Mouse (Mus musculus): Measurements from ENCODE around the gene Mtch1. TPM values are rescaled to one million over a fixed set of nuclear protein-coding genes. Genes with fewer than 3 reads are reported as not detected.

Gene Mtch1
- total RNA-seq, 1 experiment: 217 TPM

DNA sequence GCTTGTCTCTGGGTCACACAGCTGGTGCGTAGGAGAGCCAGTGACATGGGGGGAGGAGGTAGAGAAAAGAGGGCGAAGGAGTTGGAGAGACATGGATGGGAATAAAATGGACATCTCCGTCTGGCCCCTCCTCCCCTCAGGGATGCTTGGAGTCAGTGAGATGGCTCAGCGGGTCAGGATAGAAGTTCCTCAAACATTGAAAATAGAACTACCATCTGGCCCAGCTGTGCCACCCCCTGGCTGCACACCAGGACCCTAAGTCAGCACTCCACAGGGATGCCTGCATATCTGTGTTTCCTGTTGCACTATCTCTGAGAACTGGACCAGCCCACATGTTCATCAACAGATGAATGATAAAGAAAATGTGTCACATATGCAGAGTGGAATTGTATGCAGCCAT lies 32.5 kb upstream of the Mtch1 start:
- no peaks in the 10 kb centered on the region for H3K9me3 ChIP-seq (ENCODE audit: control insufficient read depth, insufficient read depth, low read depth, low read length)
- no peak for TF ChIP-seq CHD2 (IDR thresholded peaks at IDR 0.05; ENCODE audit: low read depth, low read length)
- no peak for TF ChIP-seq ZC3H11A (IDR thresholded peaks at IDR 0.05; ENCODE audit: borderline replicate concordance, low read depth, low read length)
- TF ChIP-seq MAFK (IDR thresholded peaks at IDR 0.05; ENCODE audit: insufficient read depth, low read depth, low read length): no peak
- TF ChIP-seq ZNF384 (IDR thresholded peaks at IDR 0.05; ENCODE audit: low read depth, low read length): no peak
- H3K36me3 ChIP-seq (ENCODE audit: control insufficient read depth, insufficient read depth, low read length, poor library complexity, severe bottlenecking): no peaks in the 10 kb centered on the region

DNA sequence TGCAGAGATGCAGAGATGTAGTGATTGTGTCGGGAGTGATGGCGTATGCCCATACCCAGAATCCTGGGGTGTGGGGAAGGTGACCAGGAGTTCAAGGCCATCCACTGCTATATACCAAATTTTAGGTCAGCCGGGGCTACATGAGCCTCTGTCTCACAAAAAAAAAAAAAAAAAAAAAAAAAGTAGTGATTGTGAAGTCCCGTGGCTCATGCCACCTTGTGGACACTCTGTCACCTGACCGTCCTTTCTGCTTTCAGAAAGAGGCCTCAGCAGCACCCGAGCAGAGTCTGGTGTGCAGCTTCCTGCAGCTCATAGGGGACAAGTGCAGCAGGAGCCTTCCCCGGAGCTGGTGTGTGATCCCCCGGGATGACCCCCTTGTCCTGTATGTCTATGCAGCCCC lies 30.3 kb upstream of the Mtch1 start:
- in situ Hi-C loops (cut with MboI; ENCODE audit: low sequenced_read_pairs in 2 of 2, unreplicated experiment in 2 of 2): loop anchor here in 1 of 2 experiments (10.0 kb wide), 1 partner anchor 137 kb away; no protein-coding TSS in a partner anchor
- TF ChIP-seq ZNF384 (IDR thresholded peaks at IDR 0.05; ENCODE audit: low read depth, low read length) (peak; percentile 39; the same call in 1 of the 2 replicates), CHD2 (IDR thresholded peaks at IDR 0.05; ENCODE audit: low read depth, low read length) (no peak)
- no peak overlapping the region for H3K9ac ChIP-seq (ENCODE audit: insufficient read depth, low read depth, low read length, poor library complexity, severe bottlenecking)

More for the DNA sequence above, 32.5 kb upstream of the Mtch1 start:
- Histone ChIP-seq H3K4me1 (ENCODE audit: control insufficient read depth in 2 of 2, insufficient read depth in 2 of 2, low read length in 2 of 2, poor library complexity in 1 of 2) (peaks cover 0 to 12% of the 10 kb centered on the region in 2 experiments; a peak in 2 of 4 replicates), H3K4me3 (ENCODE audit: insufficient read depth in 1 of 2, low read depth in 1 of 2, low read length in 2 of 2, poor library complexity in 1 of 2, severe bottlenecking in 1 of 2) (no peak overlapping the region), H3K27ac (ENCODE audit: insufficient read depth, low read depth, low read length, poor library complexity, severe bottlenecking) (no peak overlapping the region), H3K9ac (ENCODE audit: insufficient read depth, low read depth, low read length, poor library complexity, severe bottlenecking) (no peak overlapping the region)
- in situ Hi-C loops (cut with MboI; ENCODE audit: low sequenced_read_pairs in 2 of 2, unreplicated experiment in 2 of 2): no loop called here
- DNase-seq (ENCODE audit: low read depth, low spot score): no peak

DNA sequence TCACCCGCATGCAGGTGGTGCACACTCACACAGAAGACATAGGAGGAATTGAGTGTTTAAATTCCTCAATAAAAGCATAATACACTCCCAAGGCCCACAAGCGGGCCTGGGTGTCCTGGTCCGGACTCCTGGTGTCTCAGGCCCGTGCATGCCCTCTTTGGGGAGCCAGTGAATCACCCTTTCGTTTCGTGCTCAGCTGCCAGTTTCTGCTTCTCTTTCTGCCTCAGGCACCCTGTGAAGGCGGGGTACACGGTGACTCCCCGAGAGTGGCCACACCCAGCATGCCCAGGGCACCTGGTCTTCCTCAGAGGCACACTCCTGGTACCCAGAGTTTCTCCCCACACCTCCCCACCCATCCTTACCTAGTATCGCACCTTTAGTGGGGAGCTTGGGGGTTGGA lies 28.1 kb upstream of the Mtch1 start:
- in situ Hi-C loops (cut with MboI; ENCODE audit: low sequenced_read_pairs in 2 of 2, unreplicated experiment in 2 of 2): loop anchor here in 1 of 2 experiments (10.0 kb wide), 1 partner anchor 139 kb away; no protein-coding TSS in a partner anchor
- TF ChIP-seq ZNF384 (IDR thresholded peaks at IDR 0.05; ENCODE audit: low read depth, low read length) (no peak), MAFK (IDR thresholded peaks at IDR 0.05; ENCODE audit: insufficient read depth, low read depth, low read length) (no peak), ZC3H11A (IDR thresholded peaks at IDR 0.05; ENCODE audit: borderline replicate concordance, low read depth, low read length) (no peak), CHD2 (IDR thresholded peaks at IDR 0.05; ENCODE audit: low read depth, low read length) (no peak), HCFC1 (IDR thresholded peaks at IDR 0.05; ENCODE audit: borderline replicate concordance, insufficient read depth, low read length) (no peak)
- H3K9me3 ChIP-seq (ENCODE audit: control insufficient read depth, insufficient read depth, low read depth, low read length): no peaks in the 10 kb centered on the region
- H3K9ac ChIP-seq (ENCODE audit: insufficient read depth, low read depth, low read length, poor library complexity, severe bottlenecking): no peak overlapping the region
- DNase-seq (ENCODE audit: low read depth, low spot score): no peak
- H3K27ac ChIP-seq (ENCODE audit: insufficient read depth, low read depth, low read length, poor library complexity, severe bottlenecking): no peak overlapping the region
- H3K36me3 ChIP-seq (ENCODE audit: control insufficient read depth, insufficient read depth, low read length, poor library complexity, severe bottlenecking): no peaks in the 10 kb centered on the region
- no peak overlapping the region for H3K4me3 ChIP-seq (ENCODE audit: insufficient read depth in 1 of 2, low read depth in 1 of 2, low read length in 2 of 2, poor library complexity in 1 of 2, severe bottlenecking in 1 of 2)
- H3K4me1 ChIP-seq (ENCODE audit: control insufficient read depth in 2 of 2, insufficient read depth in 2 of 2, low read length in 2 of 2, poor library complexity in 1 of 2): peaks cover 0 to 4% of the 10 kb centered on the region in 2 experiments; a peak in 1 of 4 replicates

More for the DNA sequence above, 30.3 kb upstream of the Mtch1 start:
- no peak for DNase-seq (ENCODE audit: low read depth, low spot score)
- no peaks in the 10 kb centered on the region for H3K9me3 ChIP-seq (ENCODE audit: control insufficient read depth, insufficient read depth, low read depth, low read length)
- no peaks in the 10 kb centered on the region for H3K36me3 ChIP-seq (ENCODE audit: control insufficient read depth, insufficient read depth, low read length, poor library complexity, severe bottlenecking)
- H3K27ac ChIP-seq (ENCODE audit: insufficient read depth, low read depth, low read length, poor library complexity, severe bottlenecking): no peak overlapping the region
- H3K4me1 ChIP-seq (ENCODE audit: control insufficient read depth in 2 of 2, insufficient read depth in 2 of 2, low read length in 2 of 2, poor library complexity in 1 of 2): peaks cover 0 to 9% of the 10 kb centered on the region in 2 experiments; a peak in 1 of 4 replicates
- no peak overlapping the region for H3K4me3 ChIP-seq (ENCODE audit: insufficient read depth in 1 of 2, low read depth in 1 of 2, low read length in 2 of 2, poor library complexity in 1 of 2, severe bottlenecking in 1 of 2)

DNA sequence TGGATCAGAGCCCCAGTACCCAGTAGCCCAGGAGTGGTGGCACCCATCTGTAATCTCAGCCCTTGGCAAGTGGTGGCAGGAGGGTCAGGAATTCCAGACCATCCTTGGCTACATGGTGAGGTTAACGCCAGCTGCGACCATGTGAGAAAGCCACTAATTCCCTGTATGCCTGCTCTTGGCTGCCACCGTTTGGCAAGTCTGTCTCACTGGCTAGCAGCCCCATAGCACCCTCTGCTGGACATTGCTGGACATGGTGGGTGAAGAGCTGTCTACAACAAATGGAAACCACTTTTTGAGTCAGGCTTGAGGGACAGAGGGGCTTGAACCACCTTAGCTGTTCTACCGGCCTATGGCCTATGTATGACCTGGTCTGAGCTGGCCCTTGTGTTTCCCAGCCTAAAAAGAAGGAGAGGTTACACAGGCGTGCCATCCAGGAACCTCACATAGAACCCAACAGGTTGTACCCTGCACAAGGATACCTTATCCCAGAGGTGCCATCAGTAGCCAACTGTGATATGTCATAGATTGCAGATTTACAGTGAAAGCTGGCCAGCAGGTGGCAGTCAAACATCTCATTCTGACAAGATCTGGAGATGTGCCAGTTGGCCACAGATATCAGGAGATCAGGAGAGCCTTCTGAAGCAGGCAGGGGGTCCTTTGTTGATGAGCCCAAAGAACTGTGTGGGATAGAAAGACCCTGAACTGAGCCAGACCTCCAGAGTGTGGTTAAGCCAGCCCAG lies 23.4 kb upstream of the Mtch1 start:
- no peaks in the 10 kb centered on the region for H3K36me3 ChIP-seq (ENCODE audit: control insufficient read depth, insufficient read depth, low read length, poor library complexity, severe bottlenecking)
- H3K4me1 ChIP-seq (ENCODE audit: control insufficient read depth in 2 of 2, insufficient read depth in 2 of 2, low read length in 2 of 2, poor library complexity in 1 of 2): peaks cover 0 to 16% of the 10 kb centered on the region in 2 experiments; a peak in 1 of 4 replicates
- in situ Hi-C loops (cut with MboI; ENCODE audit: low sequenced_read_pairs in 2 of 2, unreplicated experiment in 2 of 2): loop anchor here (5.0 to 10.0 kb wide), 2 partner anchors 141 to 144 kb away; no protein-coding TSS in a partner anchor
- no peak overlapping the region for H3K4me3 ChIP-seq (ENCODE audit: insufficient read depth in 1 of 2, low read depth in 1 of 2, low read length in 2 of 2, poor library complexity in 1 of 2, severe bottlenecking in 1 of 2)
- DNase-seq (ENCODE audit: low read depth, low spot score): peak; percentile 87
- H3K9me3 ChIP-seq (ENCODE audit: control insufficient read depth, insufficient read depth, low read depth, low read length): no peaks in the 10 kb centered on the region
- TF ChIP-seq ZNF384 (IDR thresholded peaks at IDR 0.05; ENCODE audit: low read depth, low read length) (0 out of 2 replicates have a peak, but pooled peaks have one; percentile 14), ZC3H11A (IDR thresholded peaks at IDR 0.05; ENCODE audit: borderline replicate concordance, low read depth, low read length) (peak; percentile 83), MAFK (IDR thresholded peaks at IDR 0.05; ENCODE audit: insufficient read depth, low read depth, low read length) (no peak), HCFC1 (IDR thresholded peaks at IDR 0.05; ENCODE audit: borderline replicate concordance, insufficient read depth, low read length) (no peak), CHD2 (IDR thresholded peaks at IDR 0.05; ENCODE audit: low read depth, low read length) (no peak)
- H3K9ac ChIP-seq (ENCODE audit: insufficient read depth, low read depth, low read length, poor library complexity, severe bottlenecking): no peak overlapping the region
- H3K27ac ChIP-seq (ENCODE audit: insufficient read depth, low read depth, low read length, poor library complexity, severe bottlenecking): no peak overlapping the region
